Mouse (Mus musculus): ENCODE results near the gene Spaca4.

- TF ChIP-seq CTCF (IDR thresholded peaks at IDR 0.05; ENCODE audit: extremely low read depth, insufficient read length, insufficient replicate concordance, low read depth, low read length) (no peak), POLR2A (IDR thresholded peaks at IDR 0.05; ENCODE audit: low read depth, low read length) (no peak)
These were observed 22.6 kb downstream of the Spaca4 start for GRCm38 (mm10) chr7:45702809-45703520.

Measured in small intestine, adult 2 months (tissue).